Mouse (Mus musculus): Measurements from ENCODE around the gene Muc16. TPM values are rescaled to one million over a fixed set of nuclear protein-coding genes. Genes with fewer than 3 reads are reported as not detected.

Muc16 gene
- polyA plus RNA-seq, 1 experiment from 2014 or later = not detected

DNA sequence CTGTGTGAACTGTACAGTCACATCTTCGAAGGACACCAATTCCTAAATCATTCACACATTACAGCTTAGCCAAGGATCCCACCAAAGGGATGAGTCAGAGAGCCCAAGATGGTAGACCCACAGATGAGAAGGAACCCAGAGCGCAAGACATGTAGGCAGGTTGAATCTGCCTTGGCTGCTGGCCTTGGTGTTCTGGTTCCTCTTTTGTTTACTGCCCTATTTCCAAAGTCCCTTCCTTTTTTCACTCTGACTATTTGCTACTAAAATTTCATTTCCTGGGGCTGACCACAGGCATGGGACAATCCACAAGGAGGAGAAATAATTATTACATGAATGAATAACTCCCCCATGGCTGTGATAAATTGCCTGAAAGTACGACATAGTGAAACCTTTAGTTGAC lies 206.3 kb downstream of the Muc16 start:
- Histone ChIP-seq H3K27ac (no peak overlapping the region), H3K9ac (no peak overlapping the region), H3K36me3 (replicated peaks; ENCODE audit: control insufficient read depth, insufficient read depth) (peaks cover 55% of the 10 kb centered on the region), H3K27me3 (ENCODE audit: control insufficient read depth, insufficient read depth, low read length) (no peaks in the 10 kb centered on the region), H3K4me2 (replicated peaks) (no peak overlapping the region), H3K4me3 (replicated peaks; ENCODE audit: low read length) (no peak overlapping the region), H3K9me3 (ENCODE audit: control insufficient read depth, low read length) (0 out of 2 replicates have a peak, but pooled peaks cover 9% of the 10 kb centered on the region), H3K4me1 (replicated peaks; ENCODE audit: control insufficient read depth, insufficient read depth, low read length) (peaks cover 9% of the 10 kb centered on the region; the same call in 1 of the 2 replicates)
- ATAC-seq (ENCODE audit: low FRiP score) = no peak
- DNase-seq (ENCODE audit: low spot score) = no peak
- WGBS = 96% methylated on average over 3 of the region's 3 CpGs

DNA sequence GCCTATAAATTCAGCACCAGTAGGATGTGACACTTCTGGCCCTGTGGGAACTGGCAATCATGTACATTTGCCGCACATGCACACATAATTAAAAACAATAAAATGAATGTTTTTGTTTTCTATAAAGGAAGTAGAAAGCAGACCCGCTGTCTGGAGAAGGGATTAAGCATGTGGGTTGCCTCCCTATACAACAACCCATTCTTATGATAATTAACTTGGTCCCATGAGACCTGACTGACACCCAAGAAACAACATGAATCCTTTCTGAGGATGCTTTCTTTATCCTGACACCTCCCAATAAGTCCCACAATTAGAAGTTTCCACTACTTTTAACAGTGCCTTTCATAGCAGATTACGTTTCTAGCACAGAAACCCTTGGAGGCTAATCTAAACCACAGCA lies 207.0 kb downstream of the Muc16 start:
- Histone ChIP-seq H3K27me3 (ENCODE audit: control insufficient read depth, insufficient read depth, low read length) (no peaks in the 10 kb centered on the region), H3K4me3 (replicated peaks; ENCODE audit: low read length) (no peak overlapping the region), H3K36me3 (replicated peaks; ENCODE audit: control insufficient read depth, insufficient read depth) (peaks cover 61% of the 10 kb centered on the region), H3K27ac (no peak overlapping the region), H3K4me2 (replicated peaks) (no peak overlapping the region), H3K9ac (no peak overlapping the region), H3K4me1 (replicated peaks; ENCODE audit: control insufficient read depth, insufficient read depth, low read length) (peaks cover 9% of the 10 kb centered on the region; the same call in 1 of the 2 replicates), H3K9me3 (ENCODE audit: control insufficient read depth, low read length) (0 out of 2 replicates have a peak, but pooled peaks cover 9% of the 10 kb centered on the region)
- WGBS = 41% methylated on average over 3 of the region's 3 CpGs
- no peak for ATAC-seq (ENCODE audit: low FRiP score)
- DNase-seq (ENCODE audit: low spot score) = no peak

DNA sequence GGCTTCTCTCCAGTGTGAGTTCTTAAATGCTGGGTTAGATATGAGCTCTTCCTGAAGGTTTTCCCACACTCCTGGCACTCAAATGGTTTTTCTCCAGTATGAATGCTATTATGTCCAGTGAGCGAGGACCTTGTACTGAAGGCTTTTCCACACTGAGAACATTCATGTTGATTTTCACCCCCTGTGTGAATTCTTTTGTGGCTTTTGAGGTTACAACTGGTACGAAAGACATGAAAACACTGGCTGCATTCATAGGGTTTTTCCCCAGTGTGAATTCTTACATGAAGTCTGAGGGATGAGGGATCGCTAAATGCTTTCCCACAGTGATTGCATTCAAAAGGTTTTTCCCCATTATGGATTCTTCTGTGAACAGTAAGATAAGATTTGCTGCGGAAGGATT lies 217.8 kb downstream of the Muc16 start:
- WGBS = 85% methylated on average over 4 of the region's 4 CpGs
- no peaks in the 10 kb centered on the region for H3K27me3 ChIP-seq (ENCODE audit: control insufficient read depth, insufficient read depth, low read length)
- peaks cover 66% of the 10 kb centered on the region for H3K36me3 ChIP-seq (replicated peaks; ENCODE audit: control insufficient read depth, insufficient read depth)
- H3K9me3 ChIP-seq (ENCODE audit: control insufficient read depth, low read length) = peaks cover 21% of the 10 kb centered on the region
- H3K4me1 ChIP-seq (replicated peaks; ENCODE audit: control insufficient read depth, insufficient read depth, low read length) = no peaks in the 10 kb centered on the region
- DNase-seq (ENCODE audit: low spot score) = no peak
- ATAC-seq (ENCODE audit: low FRiP score) = no peak
- no peak overlapping the region for H3K4me3 ChIP-seq (replicated peaks; ENCODE audit: low read length)
- H3K9ac ChIP-seq = no peak overlapping the region
- no peak overlapping the region for H3K27ac ChIP-seq
- H3K4me2 ChIP-seq (replicated peaks) = no peak overlapping the region

Small RNAs within 50 kb of the gene (microRNA-seq; reads per million reads assigned to microRNA genes)
- gene Gm22854 = not detected

Other genes with a start within 250 kb of the Muc16 start
- 0.17 TPM in 1 of 2 replicates, not detected in the other for gene Mbd3l2, start 243.9 kb downstream of the Muc16 start, polyA plus RNA-seq (2014; fragmentation: Nextera tagmentation; extraction: Ambion mirVana)
- 37.8 and 44.3 TPM in 2 replicates for gene Zfp558, start 196.3 kb downstream of the Muc16 start, polyA plus RNA-seq (2014; fragmentation: Nextera tagmentation; extraction: Ambion mirVana)
- not detected in 2 replicates for gene Mbd3l1, start 196.2 kb downstream of the Muc16 start, polyA plus RNA-seq (2014; fragmentation: Nextera tagmentation; extraction: Ambion mirVana)
- not detected in 2 replicates for gene Olfr24, start 89.5 kb upstream of the Muc16 start, polyA plus RNA-seq (2014; fragmentation: Nextera tagmentation; extraction: Ambion mirVana)
- gene Olfr828, start 145.0 kb upstream of the Muc16 start, polyA plus RNA-seq (2014; fragmentation: Nextera tagmentation; extraction: Ambion mirVana) = not detected in 2 replicates
- gene Olfr829, start 180.4 kb upstream of the Muc16 start, polyA plus RNA-seq (2014; fragmentation: Nextera tagmentation; extraction: Ambion mirVana) = not detected in 2 replicates
- not detected in 2 replicates for gene Olfr830, start 200.2 kb upstream of the Muc16 start, polyA plus RNA-seq (2014; fragmentation: Nextera tagmentation; extraction: Ambion mirVana)